Mouse (Mus musculus): ENCODE measurements around the gene Cpeb3. TPM values are rescaled to one million over a fixed set of nuclear protein-coding genes. Genes with fewer than 3 reads are reported as not detected.
"Not testable (repeated sequence)": the region's sequence is repeated elsewhere in the genome, so short reads cannot be mapped to it uniquely, and the experiment has no call there.

Gene Cpeb3
- total RNA-seq (2021), result 17.2 and 31.9 TPM in 2 replicates
- long read RNA-seq, partial matches to known transcripts, result 0 of 6 reads
- long read RNA-seq, other reads (novel, unspliced or antisense), result 6 of 6 reads

DNA sequence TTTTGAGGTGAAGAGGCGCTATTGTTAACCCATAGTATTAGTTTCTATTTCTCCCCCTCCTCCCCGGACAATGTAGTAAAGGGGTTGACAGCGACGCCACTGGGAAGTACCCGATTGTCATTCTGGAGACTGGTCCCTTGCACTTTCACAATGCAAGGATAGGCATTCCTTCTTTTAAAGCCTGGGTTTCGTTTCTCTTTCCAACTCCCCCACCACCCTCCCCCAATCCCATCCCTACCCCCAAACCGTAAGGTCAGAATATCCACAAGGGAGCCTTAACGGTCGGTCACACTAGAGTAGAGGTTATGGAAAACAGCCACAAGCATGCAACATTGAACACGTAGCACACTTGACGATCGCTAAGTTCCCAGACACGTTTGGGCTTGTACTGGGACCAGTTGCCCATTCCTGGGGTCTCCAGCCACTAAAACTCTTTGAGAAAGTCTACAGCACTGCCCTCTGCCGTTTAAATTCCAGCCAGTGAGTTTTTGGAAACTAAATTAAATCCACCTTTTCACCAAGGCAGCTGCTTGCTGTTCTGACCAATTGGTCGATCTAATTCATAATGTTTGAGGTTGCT, at the start of gene Cpeb3:
TSS of gene Cpeb3 (minus strand) at position 426 of the 580 bp plus-strand sequence.
- peak; percentile 13 for DNase-seq

GRCm38 (mm10) chr19:37255321-37255720, 46.9 kb upstream of the Cpeb3 start:
- no peak for DNase-seq

DNA sequence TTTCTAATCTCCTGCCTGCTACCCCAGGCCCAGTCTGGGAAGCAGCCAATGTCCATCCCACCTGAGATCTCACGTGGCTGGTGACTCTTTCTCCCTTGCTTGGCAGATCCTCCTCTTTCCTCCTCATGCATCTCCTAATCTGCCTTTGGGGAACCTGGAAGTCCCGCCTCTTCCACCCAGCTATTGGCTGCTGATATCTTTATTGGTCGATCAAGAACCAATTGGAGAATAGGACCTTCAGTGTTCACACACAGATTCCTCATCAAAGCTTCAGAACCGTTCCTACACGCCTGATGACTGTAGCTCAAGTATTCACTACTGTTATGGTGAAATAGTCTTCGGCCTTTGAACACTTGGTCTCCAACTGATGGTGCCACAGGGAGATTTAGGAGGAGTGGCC, 43.7 kb upstream of the Cpeb3 start:
- no peak for DNase-seq

DNA sequence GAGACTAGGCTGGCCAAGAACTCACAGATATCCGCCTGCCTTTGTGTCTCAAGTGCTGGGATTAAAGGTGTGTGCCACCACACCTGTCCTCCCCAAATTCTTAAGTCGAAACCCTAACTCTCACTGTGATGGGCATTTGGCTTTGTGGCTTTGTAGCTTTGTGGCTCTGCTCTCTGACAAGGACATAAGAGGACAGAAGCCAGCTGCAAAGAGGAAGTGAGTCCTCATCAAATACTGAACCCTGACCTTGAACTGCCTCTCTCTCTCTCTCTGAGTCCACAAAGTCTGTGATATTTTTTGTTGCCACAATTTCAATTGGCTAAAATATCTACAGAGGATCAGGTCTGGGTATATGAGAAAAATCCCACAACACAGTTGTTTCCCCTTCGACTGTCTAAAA, 39.8 kb upstream of the Cpeb3 start:
- no peak for DNase-seq

- DNase-seq, result no peak
Observed at GRCm38 (mm10) chr19:37246859-37247258, 38.5 kb upstream of the Cpeb3 start.

DNA sequence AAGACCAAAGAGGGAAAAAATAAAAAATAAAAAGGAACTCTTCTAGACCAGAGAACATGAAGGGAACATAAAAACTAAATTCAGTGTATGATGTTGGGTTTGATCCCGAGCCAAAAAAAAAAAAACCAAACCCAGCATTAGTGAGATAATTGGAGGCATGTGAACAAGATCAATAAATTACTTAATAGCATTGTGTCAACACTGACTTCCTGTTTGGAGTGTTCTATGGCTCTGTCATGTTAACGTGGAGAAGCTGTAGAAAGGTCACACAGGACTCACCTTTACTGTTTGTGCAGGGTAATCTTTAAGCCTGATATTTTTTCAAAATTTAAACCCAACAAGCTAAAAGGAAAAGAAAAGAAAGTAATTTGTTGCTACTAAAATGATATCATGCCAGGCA, 34.3 kb upstream of the Cpeb3 start:
- DNase-seq, result no peak

DNA sequence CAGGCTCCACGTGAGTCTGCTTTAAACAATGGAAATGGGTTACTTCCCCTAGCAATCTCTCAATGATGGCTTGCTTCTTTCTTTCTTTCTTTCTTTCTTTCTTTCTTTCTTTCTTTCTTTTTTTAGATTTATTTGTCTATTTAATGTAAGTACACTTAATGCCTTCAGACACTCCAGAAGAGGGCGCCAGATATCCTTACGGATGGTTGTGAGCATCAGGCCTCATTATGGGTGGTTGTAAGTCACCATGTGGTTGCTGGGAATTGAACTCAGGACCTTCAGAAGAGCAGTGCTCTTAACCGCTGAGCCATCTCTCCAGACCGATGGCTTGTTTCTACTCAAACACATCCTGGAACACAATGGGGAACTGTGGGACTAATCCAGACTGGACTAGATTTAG, 32.8 kb upstream of the Cpeb3 start:
- no peak for DNase-seq

DNA sequence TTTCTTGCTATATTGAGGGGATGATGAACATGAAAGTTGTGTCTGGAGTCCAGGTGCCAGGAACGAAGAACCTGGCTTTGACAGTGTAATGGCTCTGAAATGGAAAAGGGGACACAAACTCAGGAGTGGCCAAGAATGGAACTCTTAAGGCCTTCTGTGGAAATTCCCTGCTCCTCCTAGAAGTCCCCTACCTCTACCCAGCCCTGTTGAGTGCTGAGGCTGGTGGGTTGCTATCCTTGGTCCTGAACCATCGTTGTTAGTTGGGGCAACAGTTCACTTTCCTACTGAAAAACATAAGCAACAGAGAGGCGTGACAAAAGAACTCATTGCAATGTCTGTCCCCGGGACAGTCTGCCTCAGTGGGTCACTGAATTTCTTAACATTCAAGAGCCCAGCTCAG, 30.7 kb upstream of the Cpeb3 start:
- DNase-seq, result no peak

- no peak for DNase-seq
Observed at GRCm38 (mm10) chr19:37238651-37239050, 30.2 kb upstream of the Cpeb3 start.

GRCm38 (mm10) chr19:37237712-37238437, 29.5 kb upstream of the Cpeb3 start:
- no peak for DNase-seq

DNA sequence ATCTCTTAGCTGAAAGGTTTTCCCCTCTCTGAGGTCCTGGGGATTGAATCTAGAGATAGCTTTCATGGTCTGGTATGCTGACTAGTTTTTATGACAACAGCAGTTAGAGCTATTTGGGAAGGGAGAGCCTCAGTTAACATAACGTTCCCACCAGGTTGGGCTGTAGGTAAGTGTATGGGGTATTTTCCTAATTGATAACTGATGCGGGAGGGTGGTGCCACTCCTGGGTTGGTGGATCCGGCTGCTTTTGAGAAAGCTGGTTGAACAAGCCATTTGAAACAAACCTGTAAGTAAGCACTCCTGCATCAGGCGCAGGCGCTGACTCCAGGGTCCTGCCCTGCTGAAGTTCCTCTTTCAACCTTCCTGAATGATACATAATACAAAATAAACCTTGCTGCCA, 28.9 kb upstream of the Cpeb3 start:
- DNase-seq, result no peak

GRCm38 (mm10) chr19:37235818-37236217, 27.4 kb upstream of the Cpeb3 start:
- DNase-seq, result no peak

- DNase-seq, result peak; percentile 5
Observed at GRCm38 (mm10) chr19:37233561-37234539, 25.4 kb upstream of the Cpeb3 start.

DNA sequence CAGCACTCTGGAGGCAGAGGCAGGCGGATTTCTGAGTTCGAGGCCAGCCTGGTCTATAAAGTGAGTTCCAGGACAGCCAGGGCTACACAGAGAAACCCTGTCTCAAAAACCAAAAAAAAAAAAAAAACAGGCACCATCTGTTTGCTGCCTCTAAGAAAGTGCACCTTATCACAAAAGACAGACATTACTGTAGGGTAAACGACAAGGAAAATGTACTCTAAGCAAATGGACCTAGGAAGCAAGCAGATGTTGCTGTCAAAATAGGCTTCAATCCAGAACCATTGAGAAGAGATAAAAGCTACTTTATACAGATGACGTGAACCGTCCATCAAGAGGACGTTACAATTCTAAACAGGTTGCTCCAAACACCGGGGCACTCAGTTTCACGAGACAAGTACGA, 24.2 kb upstream of the Cpeb3 start:
- DNase-seq, result not testable (repeated sequence)

DNA sequence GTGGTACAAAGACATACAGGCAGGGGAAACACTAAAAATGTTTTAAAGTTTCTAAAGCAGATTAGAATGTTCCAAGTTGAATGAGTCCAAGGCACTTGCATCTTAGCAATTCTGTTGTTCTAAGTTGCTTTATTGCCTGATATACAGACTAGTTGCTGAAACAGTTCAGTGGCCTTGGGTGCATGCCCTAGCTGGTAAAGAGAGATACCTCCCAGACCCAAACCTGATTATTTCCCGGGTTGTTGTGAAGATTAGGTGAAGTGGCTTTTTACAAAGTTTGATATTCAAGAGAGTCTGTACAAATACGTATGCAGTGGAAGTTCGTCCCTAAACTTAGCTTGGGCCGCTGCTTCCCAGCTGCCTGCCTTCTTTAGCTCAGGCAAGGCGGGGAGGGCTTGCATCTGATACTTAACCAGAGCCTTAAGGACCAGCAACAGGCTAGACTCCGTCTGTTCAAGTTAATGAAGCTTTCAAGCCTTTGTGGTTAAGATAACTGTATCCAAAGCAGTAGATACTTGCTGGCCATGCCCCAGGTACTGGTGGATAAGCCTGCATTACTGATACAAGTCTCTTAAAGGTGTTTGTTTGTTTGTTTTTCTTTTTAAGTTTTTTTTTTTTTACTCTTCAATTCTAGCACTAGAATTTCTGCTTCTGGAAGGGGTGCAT, 16.9 kb upstream of the Cpeb3 start:
- no peak for DNase-seq

DNA sequence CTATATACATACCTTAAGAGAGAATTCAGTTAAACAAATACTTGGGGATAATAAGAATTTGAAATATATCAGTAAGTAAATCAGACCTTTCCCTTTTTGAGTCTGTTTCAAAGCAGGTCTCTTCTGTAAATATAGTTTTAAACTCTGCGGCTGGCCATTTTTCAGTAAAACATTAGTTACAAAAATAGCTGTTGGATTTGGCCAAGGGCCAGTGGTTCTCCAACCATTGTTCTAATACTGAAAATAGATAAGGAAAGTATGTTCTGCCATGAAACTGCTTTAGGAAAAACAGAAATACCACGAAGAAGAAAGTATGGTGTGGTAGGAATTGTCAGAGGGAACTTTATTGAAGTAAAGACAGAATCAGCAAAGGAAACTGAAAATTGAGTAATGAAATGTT, 6.3 kb upstream of the Cpeb3 start:
- DNase-seq, result peak; percentile 24

DNA sequence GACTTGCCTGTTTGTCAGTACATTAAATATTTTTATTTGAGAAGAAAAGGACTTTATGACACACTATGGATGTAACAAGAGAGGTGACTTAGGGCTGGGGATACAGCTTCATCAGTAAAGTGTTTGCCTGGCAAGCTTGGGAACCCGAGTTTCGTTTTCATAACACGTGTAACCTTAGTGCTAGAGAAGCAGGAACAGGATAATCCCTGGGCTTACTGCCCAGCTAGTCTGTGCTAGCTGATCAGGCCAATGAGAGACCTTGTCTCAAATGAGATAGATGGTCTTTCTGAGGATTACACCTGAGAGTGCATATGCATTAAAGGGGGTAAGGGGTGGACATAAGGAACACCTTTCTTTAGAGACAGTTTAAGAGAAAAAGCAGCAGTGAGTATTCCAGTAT, 3.0 kb upstream of the Cpeb3 start:
- no peak for DNase-seq

GRCm38 (mm10) chr19:37210457-37210856, 2.1 kb upstream of the Cpeb3 start:
- no peak for DNase-seq

DNA sequence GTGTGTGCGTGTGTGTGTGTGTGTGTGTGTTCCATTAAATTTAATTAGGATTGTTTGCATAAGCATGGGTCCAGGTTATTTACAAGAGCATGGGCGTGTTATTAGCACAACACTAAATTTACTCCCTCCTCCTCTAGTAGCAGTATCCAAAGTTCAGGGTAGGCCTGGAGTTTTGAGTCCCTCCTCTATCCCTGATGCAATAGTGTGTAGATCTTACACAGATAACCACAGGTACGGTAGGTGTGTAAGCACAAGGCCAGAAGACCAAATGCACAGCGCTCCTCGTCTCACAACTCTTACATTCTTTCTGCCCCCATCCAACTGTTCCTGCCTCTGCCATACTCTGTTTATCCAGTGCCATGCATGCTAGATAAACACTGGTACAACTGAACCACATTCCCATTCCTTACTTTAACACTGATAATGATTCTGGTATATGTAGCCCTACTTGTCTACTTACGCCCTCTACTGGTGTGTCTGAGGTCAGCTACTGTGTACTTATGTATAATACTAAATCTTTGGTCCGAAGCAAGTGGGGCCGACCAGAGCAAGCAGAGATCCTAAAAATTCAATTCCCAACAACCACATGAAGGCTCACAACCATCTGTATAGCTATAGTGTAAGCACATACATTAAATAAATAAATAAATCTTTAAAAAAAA, 1.2 kb upstream of the Cpeb3 start:
- no peak for DNase-seq

GRCm38 (mm10) chr19:37208986-37209385, 585 bp upstream of the Cpeb3 start:
- no peak for DNase-seq

- DNase-seq, result peak; percentile 90
Observed at GRCm38 (mm10) chr19:37207303-37208175, 862 bp downstream of the Cpeb3 start, which contains the start of gene March5. Gene March5, plus strand, starts transcription at chr19:37207543.
